Mouse (Mus musculus): Measurements from ENCODE around the gene Pcdh15.

GRCm38 (mm10) chr10:73953362-73953761, 854.2 kb downstream of the Pcdh15 start:
- TF ChIP-seq CTCF (IDR thresholded peaks at IDR 0.05; ENCODE audit: low read depth) (no peak), EP300 (optimal IDR thresholded peaks at IDR 0.05) (no peak)
